Mouse (Mus musculus) liver, adult 2 months (tissue): ENCODE results near the gene Slco2a1.

Experiments used
- CTCF ChIP-seq: fragments of 200-500 bp; IDR thresholded peaks from 2 replicates; pipeline ENCODE4 v1.5.1; 2011; ENCODE audit warnings: low read depth, low read length, control low read depth
- POLR2A ChIP-seq: fragments of 200-500 bp; IDR thresholded peaks from 2 replicates; pipeline ENCODE4 v1.6.1; 2011; ENCODE audit warnings: low read length, control low read depth; ENCODE audit not compliant: insufficient read depth; ENCODE audit errors: extremely low read depth

DNA sequence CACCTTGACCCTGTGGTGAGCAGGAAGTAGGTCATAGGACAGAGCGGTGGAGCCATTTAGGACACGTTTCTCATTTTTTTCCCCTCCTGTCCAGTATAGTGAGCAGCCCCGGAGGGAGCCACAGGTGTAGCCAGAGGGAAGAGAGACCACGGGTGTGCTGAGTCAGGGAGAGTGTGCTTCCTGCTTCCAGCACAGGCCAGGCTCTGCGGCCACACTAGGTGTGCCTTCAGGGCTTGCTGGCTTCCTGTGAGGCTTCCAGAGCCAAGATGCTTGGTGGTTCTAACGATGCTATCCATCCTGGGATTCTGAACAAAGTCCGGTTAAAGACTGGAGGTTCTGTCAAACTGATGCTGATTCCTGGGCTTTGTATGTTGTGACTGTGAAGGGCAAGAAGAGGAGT lies 133.0 kb downstream of the Slco2a1 start:
- no peak for TF ChIP-seq POLR2A
- TF ChIP-seq CTCF = no peak
